Mouse (Mus musculus): ENCODE data around the gene Ppp6r3.
A peak's percentile ranks its signal among the peaks of the same experiment; 100 is the strongest.
"Not testable (repeated sequence)": the region's sequence is repeated elsewhere in the genome, so short reads cannot be mapped to it uniquely, and the experiment has no call there.

Ppp6r3 gene

DNA sequence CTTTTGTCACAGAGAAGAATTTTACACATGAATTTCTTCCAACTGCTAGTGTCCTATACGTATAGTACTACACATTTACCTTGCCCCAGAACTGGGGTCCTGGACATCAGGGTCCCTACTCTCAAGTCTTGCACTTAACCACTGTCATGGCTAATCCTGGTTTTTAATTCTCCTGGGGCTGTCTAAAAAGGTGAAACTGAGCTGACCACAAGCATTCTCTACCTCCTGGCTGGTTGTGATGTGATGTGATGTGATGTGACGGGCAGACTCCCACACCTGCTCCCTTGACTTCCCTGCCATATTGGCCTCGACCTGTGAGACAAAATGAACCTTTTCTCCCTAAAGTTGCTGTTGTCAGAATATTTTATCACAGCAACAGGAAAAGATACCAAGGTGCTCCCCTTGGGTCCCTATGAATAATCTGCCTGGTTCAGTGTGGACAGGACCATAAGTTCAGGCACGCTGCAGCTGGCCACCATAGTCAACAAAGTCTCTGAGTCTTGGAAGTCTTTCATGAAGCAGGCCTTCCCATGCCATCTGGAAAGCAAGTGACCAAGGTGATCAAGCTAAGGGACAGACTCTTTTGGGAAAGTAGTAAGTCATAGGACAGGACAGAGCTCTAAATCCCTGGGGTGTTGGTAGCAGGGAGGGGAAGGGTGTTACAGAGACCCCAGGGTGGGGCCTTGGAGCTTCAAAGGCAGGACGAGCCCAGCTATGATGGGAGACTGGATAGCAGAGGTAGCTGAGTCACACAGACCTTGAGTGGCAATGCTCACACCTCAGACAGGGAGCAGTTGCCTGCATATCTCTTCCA is 1.1 kb upstream of the Ppp6r3 start:
- DNase-seq (ENCODE audit: low spot score) = no peak

DNA sequence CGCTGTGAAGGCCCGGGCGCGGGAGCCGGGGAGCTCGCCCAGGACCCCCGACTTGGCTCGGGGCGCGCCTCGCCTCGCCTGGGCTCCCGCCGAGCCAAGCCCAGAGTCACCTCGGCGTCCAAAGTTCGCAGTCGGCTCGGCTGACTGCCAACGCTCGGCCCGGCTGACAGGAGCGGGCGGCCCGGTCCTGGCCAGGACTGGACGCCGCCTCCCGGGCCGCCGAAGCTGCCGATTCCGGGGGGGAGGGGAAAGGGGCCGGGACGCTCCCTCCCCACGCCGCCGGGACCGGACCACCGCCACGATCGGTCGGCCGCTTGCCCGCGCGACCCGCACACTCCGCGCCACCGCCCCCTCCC is 295 bp downstream of the Ppp6r3 start:
- peak; percentile 68 for DNase-seq (ENCODE audit: low spot score)

DNA sequence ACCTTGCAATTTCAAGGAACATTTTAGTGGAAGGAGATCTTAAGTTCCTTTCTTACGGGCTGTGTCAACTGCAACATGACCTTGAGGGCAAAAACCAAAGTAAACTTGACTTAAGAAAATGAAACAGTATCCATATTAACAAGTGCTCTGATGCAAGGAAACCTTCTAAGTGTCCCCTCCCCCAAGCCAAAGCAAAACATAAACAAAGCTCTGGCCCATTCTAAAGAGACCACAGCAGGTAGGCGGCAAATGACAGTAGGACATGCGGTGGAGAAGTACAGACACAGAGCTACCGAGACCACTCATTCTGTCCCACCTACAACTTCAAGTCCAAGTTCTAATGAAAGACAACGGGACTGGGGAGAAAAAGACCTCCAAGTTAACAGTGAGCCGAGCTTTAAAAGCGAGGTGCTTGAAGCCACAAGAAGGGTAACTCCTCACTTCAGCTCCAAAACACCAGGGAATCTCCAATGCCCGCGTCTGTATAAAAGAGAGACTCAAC is 905 bp downstream of the Ppp6r3 start:
- DNase-seq (ENCODE audit: low spot score) = peak; percentile 43

DNA sequence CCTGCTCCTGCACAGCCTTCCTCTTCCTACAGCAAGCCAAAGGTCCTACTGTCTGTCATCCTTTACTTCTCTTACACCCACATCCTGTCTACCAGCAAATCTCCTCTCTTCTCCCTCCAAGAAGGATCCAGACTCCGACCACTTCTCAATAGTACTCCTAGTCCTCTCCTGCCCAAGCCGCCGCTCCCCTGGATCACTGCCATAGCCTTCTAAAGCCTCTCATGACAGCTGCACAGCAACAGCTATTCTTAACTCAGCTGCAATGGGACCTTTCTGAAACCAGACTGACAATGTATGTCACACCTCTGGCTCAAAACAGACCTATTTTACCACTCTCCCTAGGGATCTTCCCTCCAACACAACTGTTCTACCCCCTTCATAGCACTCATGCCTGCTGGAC is 11.2 kb downstream of the Ppp6r3 start:
- peak; percentile 57 for DNase-seq (ENCODE audit: low spot score)

DNA sequence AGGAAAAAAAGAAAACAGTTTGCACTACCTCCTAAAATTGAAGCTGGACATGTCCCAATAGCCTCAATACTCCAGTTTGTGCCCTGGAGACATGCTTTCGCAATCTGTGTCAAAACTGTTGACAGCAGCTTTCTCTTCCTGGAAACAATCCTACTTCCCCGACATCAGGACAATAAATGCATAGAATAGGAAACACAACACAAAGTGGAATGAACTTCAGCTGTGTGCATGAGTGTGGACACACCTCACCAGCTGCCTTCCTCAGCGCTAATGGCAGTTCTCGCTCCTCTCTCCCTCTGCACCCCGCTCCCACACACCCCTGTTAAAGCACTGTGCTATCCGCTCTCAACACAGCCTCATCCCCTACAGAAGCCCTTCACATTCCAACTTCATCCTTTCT is 12.8 kb downstream of the Ppp6r3 start:
- DNase-seq (ENCODE audit: low spot score) = peak; percentile 48

DNA sequence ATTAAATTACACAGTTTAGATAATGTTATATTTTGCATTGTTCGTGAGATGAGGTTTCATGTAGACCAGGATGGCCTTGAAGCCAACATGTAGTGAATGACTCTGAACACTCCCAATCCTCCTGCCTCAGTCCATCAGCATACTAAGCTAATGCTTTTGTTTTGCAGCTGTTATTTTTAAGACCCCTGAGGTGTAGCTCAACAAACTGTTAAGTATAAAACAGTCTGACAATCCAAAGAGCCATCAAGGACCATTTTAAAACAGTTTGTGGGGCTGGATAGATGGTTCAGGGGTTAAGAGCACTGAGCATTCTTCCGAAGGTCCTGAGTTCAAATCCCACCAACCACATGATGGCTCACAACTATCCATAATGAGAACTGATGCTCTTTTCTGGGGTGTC is 13.3 kb downstream of the Ppp6r3 start:
- no peak for DNase-seq (ENCODE audit: low spot score)

DNA sequence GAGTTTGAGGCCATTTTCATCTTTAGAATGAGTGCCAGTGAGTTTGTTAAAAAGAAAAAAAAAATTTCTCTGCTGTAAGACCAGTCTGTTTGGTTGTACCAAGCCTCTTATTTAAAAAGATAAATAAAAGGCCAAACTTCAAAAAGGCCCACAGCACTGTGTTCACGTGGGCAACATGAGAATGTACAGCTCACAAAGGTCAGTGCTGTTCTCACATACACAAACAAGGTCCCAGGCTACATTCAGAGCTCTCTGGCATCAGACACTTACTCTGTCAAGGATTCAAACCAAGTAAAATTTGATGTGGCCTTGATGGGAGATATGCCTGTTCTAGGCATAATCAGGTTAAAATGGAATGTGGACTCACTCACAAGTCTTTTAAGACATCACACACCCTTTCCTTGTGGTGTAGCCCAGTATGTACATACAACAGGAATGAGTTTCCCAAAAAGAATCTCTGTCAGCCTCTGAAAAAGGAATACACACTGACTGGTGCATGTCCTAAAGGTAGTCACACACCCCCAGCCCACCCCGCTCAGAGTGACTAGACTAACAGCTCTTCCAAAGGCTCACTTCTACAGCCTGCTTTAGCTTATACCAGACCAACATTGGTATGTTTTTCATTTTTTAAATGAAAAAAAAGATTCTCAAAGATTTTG is 19.3 kb downstream of the Ppp6r3 start:
- no peak for DNase-seq (ENCODE audit: low spot score)

DNA sequence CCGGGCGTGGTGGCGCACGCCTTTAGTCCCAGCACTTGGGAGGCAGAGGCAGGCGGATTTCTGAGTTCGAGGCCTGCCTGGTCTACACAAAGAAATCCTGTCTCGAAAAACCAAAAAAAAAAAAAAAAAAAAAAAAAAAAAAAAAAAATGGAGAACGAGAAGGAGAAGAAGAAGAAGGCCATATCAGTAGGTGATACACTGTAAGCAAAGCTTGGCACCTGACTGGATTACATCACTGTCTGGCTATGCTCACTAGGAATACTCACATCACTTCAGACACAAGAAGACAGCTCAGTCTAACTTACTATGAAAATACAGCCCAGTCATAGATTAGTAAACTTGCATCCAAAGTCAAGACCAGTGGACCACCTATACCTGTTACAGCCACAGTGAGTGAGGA is 20.8 kb downstream of the Ppp6r3 start:
- no peak for DNase-seq (ENCODE audit: low spot score)

DNA sequence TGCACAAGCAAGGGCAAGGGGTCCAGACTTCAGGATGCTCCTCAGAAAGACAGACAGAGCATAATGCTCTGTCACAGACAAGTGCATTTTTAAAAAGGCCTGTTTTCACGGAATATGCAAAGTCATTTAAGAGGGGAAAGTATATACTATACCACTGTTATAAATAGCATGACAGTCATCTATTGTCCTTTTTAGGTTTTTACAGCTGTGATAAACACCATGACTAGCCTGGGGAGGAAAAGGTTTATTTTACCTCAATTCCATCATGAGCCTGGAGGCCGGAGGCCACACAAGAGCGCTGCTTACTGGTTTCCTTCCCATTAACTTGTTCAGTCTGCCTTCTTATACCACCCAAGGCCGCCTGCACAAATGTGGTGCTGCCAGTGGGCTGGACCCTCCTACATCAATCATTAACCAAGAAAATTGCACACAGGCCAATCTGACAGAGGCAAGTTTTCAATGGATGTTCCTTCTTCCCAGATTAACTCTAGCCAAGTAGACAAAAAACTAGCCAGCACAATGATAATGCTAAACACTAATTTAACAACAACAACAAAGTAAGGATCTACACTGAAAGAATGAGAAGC is 23.9 kb downstream of the Ppp6r3 start:
- DNase-seq (ENCODE audit: low spot score) = no peak

DNA sequence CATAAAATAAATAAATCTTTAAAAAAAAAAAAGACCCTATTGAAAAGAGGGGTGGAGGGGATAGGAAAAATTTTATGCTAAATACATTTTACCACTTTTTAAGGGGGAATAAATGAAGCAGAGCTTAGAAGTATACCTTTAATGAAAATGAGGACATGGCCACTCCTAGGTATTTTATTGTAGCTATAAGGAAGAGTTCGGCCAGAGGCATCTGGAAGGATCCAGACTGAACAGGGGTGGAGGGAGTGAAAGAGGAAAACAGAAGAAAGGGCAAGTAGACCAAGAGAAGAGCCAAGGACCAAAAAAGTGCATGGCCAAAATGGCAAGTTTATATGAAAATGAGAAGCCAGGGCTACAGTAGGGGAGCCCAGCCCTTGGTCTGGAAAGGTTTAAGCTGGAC is 25.4 kb downstream of the Ppp6r3 start:
- DNase-seq (ENCODE audit: low spot score) = no peak

DNA sequence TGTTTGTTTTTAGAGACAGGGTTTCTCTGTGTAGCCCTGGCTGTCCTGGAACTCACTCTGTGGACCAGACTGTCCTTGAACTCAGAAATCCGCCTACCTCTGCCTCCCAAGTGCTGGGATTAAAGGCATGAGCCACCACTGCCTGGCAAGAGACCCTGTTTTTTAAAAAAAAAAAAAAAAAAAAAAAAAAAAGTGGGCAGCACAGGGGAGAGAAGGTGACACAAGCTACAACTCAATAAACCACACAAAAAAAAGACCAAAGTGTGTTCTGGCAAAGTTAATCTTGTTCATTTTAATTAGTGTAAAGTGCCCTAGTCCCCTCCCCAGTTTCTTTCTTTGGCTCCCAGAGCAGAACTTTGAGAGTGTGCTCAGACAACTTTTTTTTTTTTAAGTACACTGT is 26.3 kb downstream of the Ppp6r3 start:
- no peak for DNase-seq (ENCODE audit: low spot score)

DNA sequence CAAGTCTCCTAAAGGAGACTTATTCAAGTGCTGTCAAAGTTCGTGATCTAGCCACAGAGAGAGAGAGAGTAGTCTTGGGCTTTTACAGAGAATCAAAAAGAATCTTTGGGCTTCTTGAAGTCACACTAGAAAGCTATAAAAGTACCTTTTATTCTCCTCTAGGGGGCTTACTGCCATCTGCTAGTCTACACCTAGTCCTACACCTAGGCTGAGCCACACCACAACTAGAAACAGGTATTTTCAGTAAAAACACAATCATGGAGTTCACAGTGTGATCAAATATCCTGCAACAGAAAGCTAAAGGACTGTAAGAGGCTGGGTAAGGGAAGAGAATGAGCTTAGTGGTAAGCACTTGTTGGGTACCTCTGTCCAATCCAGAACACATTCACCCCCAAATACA is 27.2 kb downstream of the Ppp6r3 start:
- DNase-seq (ENCODE audit: low spot score) = no peak

DNA sequence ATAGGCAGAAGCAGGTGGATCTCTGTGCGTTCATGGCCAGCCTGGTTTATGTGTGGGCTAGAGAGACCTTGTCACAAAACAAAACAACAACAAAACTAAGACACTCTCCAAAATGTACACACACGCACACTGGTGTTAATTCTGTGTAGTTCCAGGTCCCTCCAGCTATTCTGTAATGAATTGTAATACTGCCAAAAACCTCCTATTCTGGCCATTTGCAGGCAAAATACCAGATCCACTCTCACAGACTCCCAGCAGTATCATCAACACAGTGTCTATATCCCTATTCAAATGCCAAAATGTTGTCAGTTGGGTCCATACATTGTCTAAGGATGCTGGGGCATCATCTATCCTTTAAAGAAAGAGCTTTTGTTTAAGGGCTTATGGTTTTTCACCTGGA is 30.6 kb downstream of the Ppp6r3 start:
- no peak for DNase-seq (ENCODE audit: low spot score)

DNA sequence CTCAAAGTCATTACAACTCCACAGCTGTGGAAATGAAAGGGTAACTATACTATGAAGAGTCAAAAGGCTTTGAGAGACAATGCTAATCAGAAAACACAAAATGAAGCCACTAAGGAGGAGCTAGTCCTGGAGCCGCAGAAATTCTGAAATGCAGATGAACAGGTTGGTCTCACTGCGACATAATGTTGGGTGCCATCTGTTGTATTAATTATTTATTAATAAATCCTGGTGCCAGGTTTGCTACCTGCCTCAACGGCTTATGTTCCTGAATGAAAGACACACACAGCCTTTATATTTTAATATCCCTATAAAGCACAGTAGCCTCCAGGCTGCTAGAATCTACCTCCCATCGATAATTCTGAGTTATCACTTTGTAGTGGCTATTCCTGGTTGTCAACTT is 33.0 kb downstream of the Ppp6r3 start:
- DNase-seq (ENCODE audit: low spot score) = no peak

DNA sequence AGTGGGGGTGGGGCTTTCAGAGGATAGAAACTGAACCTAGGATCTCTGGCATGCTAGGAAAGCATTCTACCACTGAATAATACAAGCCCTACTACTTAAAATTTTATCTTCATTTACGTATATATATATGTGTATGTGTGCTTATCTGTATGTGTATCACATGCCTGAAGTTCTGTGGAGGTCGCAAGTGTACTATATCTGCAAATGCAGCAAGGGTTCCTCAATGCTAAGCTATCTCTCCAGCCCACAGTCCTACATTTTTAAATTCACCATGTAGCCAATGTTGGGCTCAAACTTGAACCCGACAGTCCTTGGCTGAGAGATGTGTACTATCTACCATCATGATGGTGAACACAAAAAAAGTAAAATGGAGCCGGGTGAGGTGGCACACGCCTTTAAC is 34.6 kb downstream of the Ppp6r3 start:
- DNase-seq (ENCODE audit: low spot score) = no peak

DNA sequence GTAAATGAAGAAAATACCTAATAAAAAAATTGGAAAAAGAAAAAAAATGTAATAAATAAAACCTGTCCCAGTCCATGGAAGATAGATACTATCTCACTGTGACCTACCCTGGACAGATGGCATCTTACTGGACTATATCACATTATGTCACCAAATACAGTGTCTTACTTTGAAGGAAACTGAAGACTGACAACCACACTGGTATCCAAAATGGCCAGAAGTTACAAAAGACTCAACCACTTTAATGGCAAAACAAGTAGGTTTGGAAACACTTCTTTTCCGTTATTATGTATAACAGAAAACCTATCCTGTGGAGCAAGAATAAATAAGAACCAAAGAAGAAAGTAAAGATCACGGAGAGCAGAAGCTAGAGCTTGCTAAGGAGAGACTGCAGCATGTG is 35.3 kb downstream of the Ppp6r3 start:
- no peak for DNase-seq (ENCODE audit: low spot score)

DNA sequence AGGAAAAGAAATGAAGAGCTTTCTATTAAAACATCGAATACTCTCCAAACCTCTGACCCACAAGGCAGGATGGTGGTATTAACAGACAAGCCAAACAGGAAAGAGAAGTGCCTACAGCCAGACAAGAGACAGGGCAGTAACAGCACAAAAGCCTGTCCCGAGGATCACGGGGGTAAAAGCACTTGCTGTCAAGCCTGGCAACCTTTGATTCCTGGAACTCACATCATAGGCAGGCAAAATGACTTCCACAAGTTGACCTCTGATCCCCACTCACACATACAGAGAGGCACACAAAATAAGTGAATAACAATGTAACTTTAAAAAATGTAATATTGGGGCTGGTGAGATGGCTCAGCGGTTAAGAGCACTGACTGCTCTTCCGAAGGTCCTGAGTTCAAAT is 36.1 kb downstream of the Ppp6r3 start:
- DNase-seq (ENCODE audit: low spot score) = no peak

DNA sequence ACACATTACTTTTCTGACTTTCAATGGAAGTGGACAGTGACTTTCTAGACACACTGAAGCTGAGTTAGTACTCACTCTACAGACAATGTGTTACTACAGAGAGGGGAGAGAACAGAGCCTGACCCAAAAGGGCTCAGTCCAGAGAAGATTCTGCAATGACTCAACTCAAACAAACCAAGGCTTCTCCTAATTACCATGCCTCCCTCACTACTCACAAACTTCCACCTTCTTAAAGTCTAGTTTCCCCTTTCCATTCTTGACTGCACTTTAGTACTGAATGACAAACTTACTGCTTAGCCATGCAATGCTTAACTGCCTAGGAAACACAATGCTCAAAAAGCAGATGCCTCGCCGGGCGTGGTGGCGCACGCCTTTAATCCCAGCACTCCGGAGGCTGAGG is 37.9 kb downstream of the Ppp6r3 start:
- no peak for DNase-seq (ENCODE audit: low spot score)

DNA sequence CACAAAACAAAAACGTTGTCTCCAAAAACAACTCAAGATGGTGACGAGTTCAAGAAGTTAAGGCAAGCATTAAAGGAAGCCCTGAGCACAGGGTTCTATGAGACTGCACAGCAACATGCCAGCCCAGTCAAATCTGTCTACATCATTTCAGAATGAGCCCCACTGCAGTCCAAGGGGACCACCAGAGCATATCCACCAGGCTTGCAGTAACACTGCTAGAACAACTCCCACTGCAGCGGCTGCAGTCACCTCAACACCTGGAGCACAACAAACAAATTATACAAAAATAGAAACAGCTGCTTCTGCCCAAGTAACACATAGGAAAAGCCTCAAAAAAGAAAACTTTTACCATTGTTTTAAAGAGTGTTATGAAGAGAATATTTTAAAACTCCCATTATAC is 40.6 kb downstream of the Ppp6r3 start:
- DNase-seq (ENCODE audit: low spot score) = no peak

DNA sequence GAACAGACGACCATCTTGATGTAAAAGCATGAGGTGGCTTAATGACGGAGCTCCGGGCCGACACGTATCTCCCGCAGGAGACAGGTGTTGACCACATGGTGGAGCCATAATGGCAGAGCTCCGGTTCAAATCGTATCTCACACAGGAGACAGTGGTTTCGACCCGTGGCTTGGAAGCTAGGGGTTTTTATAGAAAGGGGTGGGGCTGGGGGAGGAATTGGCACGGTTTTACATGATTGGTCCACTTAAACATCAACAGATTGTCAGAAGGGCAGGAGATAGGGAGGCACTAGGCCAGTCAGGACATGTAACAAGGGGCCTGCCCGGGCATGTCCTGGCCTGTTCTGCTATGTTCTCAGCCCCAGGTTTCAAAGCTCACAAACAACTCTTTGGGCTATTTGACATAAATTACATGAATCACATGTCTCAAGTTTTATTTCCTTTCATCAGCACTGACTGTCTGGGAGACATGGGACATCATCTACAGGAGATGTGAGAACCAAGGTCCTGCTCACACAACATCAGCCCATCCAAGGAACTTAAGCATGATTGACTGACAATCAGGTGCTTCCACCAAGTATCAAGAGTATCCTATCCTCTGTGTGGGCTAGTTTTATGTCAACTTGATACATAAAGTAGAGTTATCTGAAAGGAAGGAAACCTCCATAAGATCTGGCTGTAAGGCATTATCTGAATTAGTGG is 42.1 kb downstream of the Ppp6r3 start:
- DNase-seq (ENCODE audit: low spot score) = not testable (repeated sequence)

DNA sequence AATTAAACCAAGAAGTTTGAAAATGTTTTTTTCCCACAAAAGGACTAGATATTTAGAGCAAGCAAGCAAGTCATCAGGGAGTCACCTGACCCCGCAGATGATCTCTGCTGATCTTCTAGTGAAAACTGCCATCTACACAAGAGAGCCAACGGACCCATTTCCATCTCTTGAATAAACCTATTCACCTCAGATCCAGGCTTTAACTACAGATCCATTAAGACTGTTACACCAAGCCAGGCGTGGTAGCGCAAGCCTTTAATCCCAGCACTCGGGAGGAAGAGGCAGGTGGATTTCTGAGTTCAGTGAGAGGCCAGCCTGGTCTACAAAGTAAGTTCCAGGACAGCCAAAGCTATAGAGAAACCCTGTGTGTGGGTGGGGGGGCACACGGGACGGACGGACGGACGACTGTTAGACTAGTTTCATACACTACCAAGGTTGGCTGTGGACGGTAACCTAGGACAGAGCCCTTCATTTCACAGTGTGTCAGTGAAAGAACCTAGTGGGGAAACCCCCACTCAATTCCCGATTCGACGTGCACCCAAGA is 42.8 kb downstream of the Ppp6r3 start:
- no peak for DNase-seq (ENCODE audit: low spot score)

DNA sequence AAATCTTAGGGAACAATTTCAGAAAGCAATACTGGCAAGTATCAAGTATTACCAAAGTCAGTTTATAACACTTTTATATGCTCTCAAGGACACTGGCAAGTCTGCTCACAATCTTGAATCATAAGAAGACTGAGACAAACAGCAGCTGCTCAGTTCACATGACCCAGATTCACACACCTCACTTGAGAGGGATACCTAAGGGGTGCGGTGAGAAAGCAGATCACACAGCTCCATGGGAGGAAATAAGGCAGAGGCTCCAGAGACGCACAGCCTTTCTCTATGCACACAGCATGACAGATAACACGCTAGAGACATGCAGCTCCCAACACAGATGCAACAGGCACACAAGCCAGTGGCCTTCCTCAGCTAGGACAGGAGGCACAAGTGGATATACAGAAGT is 45.8 kb downstream of the Ppp6r3 start:
- no peak for DNase-seq (ENCODE audit: low spot score)

DNA sequence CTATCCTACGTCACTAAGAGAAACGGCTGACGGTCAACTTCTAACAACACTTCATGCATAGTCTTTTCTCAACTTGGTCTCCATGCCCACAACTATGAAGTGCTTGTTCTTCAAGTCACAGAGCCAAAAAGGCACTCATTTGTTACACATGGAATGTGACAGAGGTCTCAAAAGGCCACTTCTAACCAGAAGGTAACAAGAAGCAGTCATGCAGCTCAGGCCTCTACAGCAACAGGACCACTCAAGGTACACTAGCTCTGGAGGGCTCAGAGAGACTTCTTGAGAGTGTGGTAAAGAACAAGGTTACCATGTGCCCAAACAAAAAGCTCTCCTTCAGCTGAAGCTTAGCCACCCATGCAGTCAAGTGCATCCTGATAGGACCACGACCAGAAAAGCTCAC is 46.9 kb downstream of the Ppp6r3 start:
- peak; percentile 84 for DNase-seq (ENCODE audit: low spot score)
